Mouse (Mus musculus) heart, embryonic 14.5 days (tissue): ENCODE results near the gene Tfcp2. TPM values are rescaled to one million over a fixed set of nuclear protein-coding genes. Genes with fewer than 3 reads are reported as not detected.

ENCODE experiments used
- ATAC-seq: fragments of 200-750 bp; cut with Nextera tagmentation; 2 replicates; pipeline ENCODE4 v1.8.0; 2017; ENCODE audit warnings: low read depth, moderate TSS enrichment; ENCODE audit not compliant: insufficient number of reproducible peaks, insufficient read depth, low FRiP score
- H3K27ac ChIP-seq, 2 experiments: fragments of 200-500 bp in 1 of 2; fragments of 300-500 bp in 1 of 2; sonication (generic) in 1 of 2; replicated peaks in 1 of 2; 2 replicates each; pipeline ENCODE4 v1.5.1; 2012 to 2014; ENCODE audit warnings: low read depth in 2 of 2, low read length in 2 of 2, control low read depth in 1 of 2, mild to moderate bottlenecking in 1 of 2, mixed read lengths in 1 of 2; ENCODE audit not compliant: control insufficient read depth in 1 of 2, insufficient read depth in 1 of 2
- H3K27me3 ChIP-seq: fragments of 300-500 bp; sonication (generic); 2 replicates; pipeline ENCODE4 v1.6.1; 2014; ENCODE audit warnings: mild to moderate bottlenecking, low read length, control low read depth; ENCODE audit not compliant: control insufficient read depth, insufficient read depth
- H3K36me3 ChIP-seq: fragments of 300-500 bp; sonication (generic); 2 replicates; pipeline ENCODE4 v1.6.1; 2014; ENCODE audit warnings: mild to moderate bottlenecking, control low read depth, low read length, mixed read lengths; ENCODE audit not compliant: control insufficient read depth, insufficient read depth
- H3K4me1 ChIP-seq, 2 experiments: fragments of 200-500 bp in 1 of 2; fragments of 300-500 bp in 1 of 2; sonication (generic) in 1 of 2; 2 replicates each; pipeline ENCODE4 v1.6.1; 2012 to 2014; ENCODE audit warnings: low read length in 2 of 2, control low read depth in 1 of 2, mixed read lengths in 1 of 2; ENCODE audit not compliant: control insufficient read depth in 2 of 2, insufficient read depth in 2 of 2
- H3K4me2 ChIP-seq: fragments of 300-500 bp; sonication (generic); 2 replicates; pipeline ENCODE4 v1.6.1; 2014; ENCODE audit warnings: mild to moderate bottlenecking, low read length
- H3K4me3 ChIP-seq, 2 experiments: fragments of 200-500 bp in 1 of 2; fragments of 300-500 bp in 1 of 2; sonication (generic) in 1 of 2; 2 replicates each; pipeline ENCODE4 v1.5.1; 2012 to 2014; ENCODE audit warnings: low read length in 2 of 2, mild to moderate bottlenecking in 2 of 2, control low read depth in 1 of 2, low read depth in 1 of 2, moderate library complexity in 1 of 2; ENCODE audit not compliant: control insufficient read depth in 1 of 2, insufficient read depth in 1 of 2
- H3K9ac ChIP-seq: fragments of 300-500 bp; sonication (generic); 2 replicates; pipeline ENCODE4 v1.6.1; 2014; ENCODE audit warnings: mild to moderate bottlenecking, low read length
- H3K9me3 ChIP-seq: fragments of 300-500 bp; sonication (generic); 2 replicates; pipeline ENCODE4 v1.6.1; 2016; ENCODE audit warnings: low read length, control low read depth; ENCODE audit not compliant: control insufficient read depth
- WGBS: fragments of 180-500 bp; shearing (Covaris S2); extraction: QIAGEN DNeasy Blood & Tissue Kit; methylation state at CpG from one replicate; pipeline ENCODE4 v1.1.7; 2014; 5-methylcytosine and 5-hydroxymethylcytosine counted together
- polyA plus RNA-seq: library from polyadenylated mRNA; unstranded; fragments of >200 nt; fragmentation: Nextera tagmentation; extraction: Ambion mirVana; gene quantifications from 2 replicates; pipeline ENCODE4 v1.2.1, GENCODE M21; 2014

The Tfcp2 gene
- polyA plus RNA-seq, 1 experiment from 2014 or later = 17.1 TPM

DNA sequence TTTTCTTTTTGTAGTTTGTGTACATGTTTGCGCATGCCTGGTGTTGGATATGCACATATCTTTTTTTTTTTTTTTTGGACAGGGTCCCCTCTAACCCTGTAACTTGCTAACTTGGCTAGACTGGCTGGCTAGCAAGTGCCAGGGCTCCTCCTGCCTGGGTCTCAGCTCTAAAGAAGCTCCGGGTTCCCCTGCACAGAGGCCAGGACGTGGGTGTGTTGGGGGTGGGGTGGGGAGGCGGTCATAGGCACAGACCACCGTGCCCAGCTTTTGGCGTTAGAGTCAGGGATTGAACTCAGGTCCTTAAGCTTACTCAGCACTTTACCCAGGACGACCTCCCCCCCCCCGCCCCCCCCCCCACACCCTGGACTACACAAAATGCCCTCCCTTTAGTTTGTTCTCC lies 84.1 kb downstream of the Tfcp2 start:
- ATAC-seq = no peak
- Histone ChIP-seq H3K27ac (no peak overlapping the region), H3K27me3 (no peaks in the 10 kb centered on the region), H3K9ac (no peak overlapping the region), H3K9me3 (no peaks in the 10 kb centered on the region), H3K4me1 (peaks cover 8 to 22% of the 10 kb centered on the region in 2 experiments), H3K4me3 (peak overlapping the region; percentile 75 to 81; a peak in 3 of 4 replicates), H3K36me3 (peaks cover 19% of the 10 kb centered on the region), H3K4me2 (peak overlapping the region; percentile 73)
- 45% methylated on average over 7 of the region's 8 CpGs for WGBS

DNA sequence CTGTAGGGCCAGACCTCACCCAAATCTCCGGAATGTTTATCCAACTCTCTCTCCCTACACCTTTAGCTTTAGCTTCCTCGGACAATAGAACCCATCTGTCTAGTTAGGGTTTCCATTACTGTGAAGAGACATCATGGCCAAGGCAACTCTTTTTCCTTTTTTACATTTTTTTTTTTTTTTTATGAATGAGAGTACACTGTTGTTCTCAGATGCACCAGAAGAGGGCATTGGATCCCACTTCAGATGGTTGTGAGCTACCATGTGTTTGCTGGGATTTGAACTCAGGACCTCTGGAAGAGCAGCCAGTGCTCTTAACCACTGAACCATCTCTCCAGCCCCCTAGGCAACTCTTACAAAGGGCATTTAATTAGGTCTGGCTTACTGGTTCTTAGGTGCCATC lies 86.4 kb downstream of the Tfcp2 start:
- H3K36me3 ChIP-seq = no peaks in the 10 kb centered on the region
- H3K27me3 ChIP-seq = no peaks in the 10 kb centered on the region
- peaks cover 13 to 21% of the 10 kb centered on the region in 2 experiments for H3K4me1 ChIP-seq
- no peak overlapping the region for H3K4me2 ChIP-seq
- WGBS = 71% methylated on average over 2 of the region's 2 CpGs
- H3K9me3 ChIP-seq = no peaks in the 10 kb centered on the region
- ATAC-seq = no peak
- no peak overlapping the region for H3K9ac ChIP-seq
- no peak overlapping the region for H3K4me3 ChIP-seq
- H3K27ac ChIP-seq = no peak overlapping the region

DNA sequence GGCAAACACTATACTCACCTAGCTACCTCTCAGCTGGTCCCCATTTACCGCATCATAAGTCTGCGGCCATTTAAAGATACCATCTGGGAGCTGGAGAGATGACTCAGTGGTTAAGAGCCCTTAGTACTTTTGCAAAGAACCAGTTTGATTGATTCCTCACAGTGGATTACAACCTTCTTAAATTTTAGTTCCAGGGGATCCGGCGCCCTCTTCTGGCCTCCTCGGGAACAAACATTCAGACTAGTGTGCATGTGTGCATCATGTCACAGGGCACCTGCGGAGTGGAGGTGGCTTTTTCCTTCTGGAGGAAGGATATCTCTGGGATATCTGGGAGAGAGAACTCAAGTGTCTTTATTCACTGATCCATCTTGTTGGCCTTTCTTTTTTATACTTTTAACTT lies 88.1 kb downstream of the Tfcp2 start:
- Histone ChIP-seq H3K4me3 (no peak overlapping the region), H3K36me3 (no peaks in the 10 kb centered on the region), H3K4me1 (peaks cover 7 to 10% of the 10 kb centered on the region in 2 experiments), H3K9me3 (no peaks in the 10 kb centered on the region), H3K9ac (no peak overlapping the region), H3K27ac (no peak overlapping the region), H3K27me3 (no peaks in the 10 kb centered on the region), H3K4me2 (no peak overlapping the region)
- WGBS = 25% methylated on average over 6 of the region's 6 CpGs
- no peak for ATAC-seq

DNA sequence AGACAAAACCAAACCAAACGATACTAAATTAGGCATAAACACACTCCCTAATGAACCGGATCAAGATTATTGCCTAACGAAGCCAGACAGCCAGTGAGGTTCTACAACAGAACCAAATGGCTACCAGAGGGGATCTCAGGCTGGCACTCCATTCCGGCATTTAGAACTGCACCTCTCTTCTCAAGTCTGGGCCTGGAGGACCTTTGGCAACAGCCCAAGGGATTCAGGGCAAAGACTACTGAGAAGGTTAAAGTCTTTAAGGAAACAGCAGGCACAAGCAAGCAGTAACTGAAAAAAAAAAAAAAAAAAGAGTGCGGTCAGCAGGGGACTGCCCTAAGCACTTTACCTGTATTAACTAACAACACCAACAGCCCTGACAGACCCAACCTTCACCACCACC lies 89.7 kb downstream of the Tfcp2 start:
- Histone ChIP-seq H3K27ac (no peak overlapping the region), H3K36me3 (no peaks in the 10 kb centered on the region), H3K4me3 (no peak overlapping the region), H3K9me3 (no peaks in the 10 kb centered on the region), H3K4me2 (no peak overlapping the region), H3K9ac (no peak overlapping the region), H3K4me1 (peaks cover 0 to 5% of the 10 kb centered on the region in 2 experiments; a peak in 2 of 4 replicates), H3K27me3 (no peaks in the 10 kb centered on the region)
- WGBS = 78% methylated on average over 5 of the region's 5 CpGs
- ATAC-seq = no peak

DNA sequence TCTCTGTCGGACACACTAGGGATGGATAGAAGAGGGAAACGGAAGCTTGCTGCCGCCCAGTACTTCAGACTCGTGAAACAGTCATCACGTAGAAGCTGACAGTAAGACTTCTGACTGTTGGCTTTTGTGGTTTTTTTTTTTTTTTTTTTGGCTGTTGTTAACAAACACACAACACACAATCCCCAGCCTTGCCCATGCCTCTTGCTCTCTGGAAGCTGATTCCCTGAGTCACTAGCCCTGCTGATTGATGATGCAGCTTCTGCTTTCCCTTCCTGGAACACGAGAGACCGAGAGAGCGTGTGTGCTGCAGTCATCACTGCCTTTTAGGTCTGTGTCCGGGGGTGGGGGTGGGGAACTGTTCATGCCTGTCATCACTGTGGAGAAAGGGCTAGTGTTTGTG lies 90.2 kb downstream of the Tfcp2 start:
- ATAC-seq = no peak
- Histone ChIP-seq H3K4me3 (no peak overlapping the region), H3K36me3 (no peaks in the 10 kb centered on the region), H3K4me2 (no peak overlapping the region), H3K27ac (no peak overlapping the region), H3K4me1 (peaks cover 0 to 5% of the 10 kb centered on the region in 2 experiments; a peak in 2 of 4 replicates), H3K9ac (no peak overlapping the region), H3K27me3 (no peaks in the 10 kb centered on the region), H3K9me3 (no peaks in the 10 kb centered on the region)
- WGBS = 44% methylated on average over 9 of the region's 9 CpGs

DNA sequence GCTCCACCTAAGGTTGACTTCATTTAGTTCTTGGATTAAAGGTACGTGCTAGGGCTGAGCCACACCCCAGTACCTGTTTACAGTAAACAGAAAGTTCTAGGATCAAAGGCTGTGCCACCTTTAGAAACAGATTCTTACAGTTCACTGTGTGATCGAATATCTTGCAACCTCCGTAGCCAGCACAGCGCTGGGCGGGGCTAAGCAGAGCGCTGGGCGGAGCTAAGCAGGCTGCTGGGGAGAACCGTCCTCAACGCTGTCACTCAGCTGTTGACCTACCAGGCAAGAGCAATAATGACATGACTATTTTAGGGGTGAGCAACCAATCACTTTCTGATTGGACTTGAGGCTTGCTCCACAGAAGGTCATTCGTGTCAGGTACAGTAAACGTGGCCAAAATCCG lies 90.9 kb downstream of the Tfcp2 start:
- no peak overlapping the region for H3K9ac ChIP-seq
- peaks cover 0 to 5% of the 10 kb centered on the region in 2 experiments; a peak in 2 of 4 replicates for H3K4me1 ChIP-seq
- H3K27me3 ChIP-seq = no peaks in the 10 kb centered on the region
- no peak for ATAC-seq
- no peak overlapping the region for H3K27ac ChIP-seq
- no peak overlapping the region for H3K4me3 ChIP-seq
- H3K36me3 ChIP-seq = no peaks in the 10 kb centered on the region
- WGBS = 8% methylated on average over 12 of the region's 12 CpGs
- no peaks in the 10 kb centered on the region for H3K9me3 ChIP-seq
- peak overlapping the region; percentile 42; the same call in 1 of the 2 replicates for H3K4me2 ChIP-seq

DNA sequence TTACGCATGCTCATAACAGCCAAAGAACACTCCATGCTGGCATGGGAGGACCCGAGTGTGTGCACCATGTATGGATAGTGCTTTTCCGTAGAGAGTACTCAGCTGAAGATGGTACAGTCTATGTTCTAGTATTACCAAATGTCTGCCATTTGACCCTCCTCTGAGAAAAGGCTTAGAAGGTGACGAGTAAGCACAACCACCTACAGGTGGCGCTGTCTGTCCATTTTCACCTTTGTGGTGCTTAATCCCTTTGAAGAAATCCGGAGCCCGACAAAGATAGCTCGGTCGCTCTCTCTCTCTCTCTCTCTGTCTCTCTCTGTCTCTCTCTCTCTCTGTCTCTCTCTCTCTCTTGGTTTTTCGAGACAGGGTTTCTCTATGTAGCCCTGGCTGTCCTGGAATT lies 93.8 kb downstream of the Tfcp2 start:
- no peaks in the 10 kb centered on the region for H3K9me3 ChIP-seq
- no peaks in the 10 kb centered on the region for H3K27me3 ChIP-seq
- peaks cover 0 to 5% of the 10 kb centered on the region in 2 experiments; a peak in 2 of 4 replicates for H3K4me1 ChIP-seq
- WGBS = 36% methylated on average over 10 of the region's 10 CpGs
- no peak overlapping the region for H3K4me2 ChIP-seq
- no peaks in the 10 kb centered on the region for H3K36me3 ChIP-seq
- no peak overlapping the region for H3K9ac ChIP-seq
- H3K27ac ChIP-seq = no peak overlapping the region
- ATAC-seq = no peak
- H3K4me3 ChIP-seq = no peak overlapping the region

DNA sequence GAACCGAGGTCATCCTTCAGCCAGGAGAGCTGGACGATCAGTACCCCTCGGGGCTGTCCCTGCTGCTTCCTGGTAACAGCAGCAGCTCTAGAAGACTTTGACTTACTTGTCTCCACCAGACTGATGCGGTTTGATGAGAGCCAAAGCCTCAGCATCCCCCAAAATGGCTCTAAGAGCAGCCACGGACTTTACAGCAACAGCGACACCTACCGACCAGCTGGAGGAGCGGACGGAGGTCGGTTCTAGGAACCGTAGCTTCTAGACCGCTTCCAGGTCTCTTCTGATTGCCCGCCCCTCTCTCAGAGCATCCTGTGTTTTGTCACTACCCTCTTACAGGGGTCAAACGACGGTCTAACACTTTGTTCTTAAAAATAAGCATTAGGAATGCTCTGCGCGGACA lies 94.5 kb downstream of the Tfcp2 start:
- Histone ChIP-seq H3K36me3 (no peaks in the 10 kb centered on the region), H3K27ac (no peak overlapping the region), H3K4me2 (peak overlapping the region; percentile 31), H3K4me1 (peaks cover 0 to 5% of the 10 kb centered on the region in 2 experiments; a peak in 2 of 4 replicates), H3K9ac (no peak overlapping the region), H3K9me3 (no peaks in the 10 kb centered on the region), H3K27me3 (no peaks in the 10 kb centered on the region), H3K4me3 (no peak overlapping the region)
- 3% methylated on average over 17 of the region's 17 CpGs for WGBS
- ATAC-seq = no peak
